Mouse (Mus musculus): ENCODE measurements around the gene Hist1h2ab. TPM values are rescaled to one million over a fixed set of nuclear protein-coding genes. Genes with fewer than 3 reads are reported as not detected.
"Not testable (repeated sequence)": the region's sequence is repeated elsewhere in the genome, so short reads cannot be mapped to it uniquely, and the experiment has no call there.

Hist1h2ab gene
- 17.0 and 20.0 TPM in 2 replicates for polyA plus RNA-seq (2015; fragmentation: Nextera tagmentation; extraction: Ambion mirVana)

- 0 out of 2 replicates have a peak, but pooled peaks have one; percentile 21 for ATAC-seq (replicated peaks; ENCODE audit: extremely low read depth, insufficient read depth, low FRiP score)
- Histone ChIP-seq H3K4me1 (ENCODE audit: control insufficient read depth, insufficient read depth, low read length) (peaks cover 14% of the 10 kb centered on the region), H3K4me2 (ENCODE audit: low read depth, low read length) (peak within 1 kb of the TSS; percentile 76), H3K9ac (ENCODE audit: low read length) (peak within 1 kb of the TSS; percentile 75), H3K27ac (ENCODE audit: low read length) (peak within 1 kb of the TSS; percentile 94), H3K4me3 (ENCODE audit: low read length) (peak within 1 kb of the TSS; percentile 53)
- not testable (repeated sequence) for H3K9me3 ChIP-seq (replicated peaks; ENCODE audit: control insufficient read depth, low read length); H3K36me3 ChIP-seq (ENCODE audit: control insufficient read depth, insufficient read depth); H3K27me3 ChIP-seq (ENCODE audit: control insufficient read depth, insufficient read depth, low read length)
- 2% methylated on average over 29 of the region's 47 CpGs for WGBS
These were observed at the start of gene Hist1h2ab for GRCm38 (mm10) chr13:23750839-23751477. Gene Hist1h2ab (plus strand): TSS chr13:23751126.

DNA sequence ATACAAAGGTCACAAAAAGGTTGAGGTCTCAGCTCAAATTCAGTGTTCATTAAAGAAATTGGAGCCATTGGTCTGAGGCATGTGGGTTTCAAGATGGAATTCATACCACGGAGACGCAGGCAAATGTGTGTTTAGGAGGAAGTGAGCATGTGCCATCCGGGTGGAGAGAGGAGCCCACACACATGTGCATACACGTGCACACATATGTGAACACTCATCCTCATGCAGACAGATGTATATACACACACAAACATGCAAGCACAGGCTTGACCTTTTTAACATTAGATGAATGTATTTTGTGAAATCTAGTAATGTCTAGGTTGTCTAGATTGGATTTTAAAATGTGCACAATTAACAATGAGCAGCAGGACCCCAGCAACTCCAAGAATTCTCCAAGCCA, 48.7 kb upstream of the Hist1h2ab start:
- no peak overlapping the region for H3K4me3 ChIP-seq (ENCODE audit: low read length)
- no peak for ATAC-seq (replicated peaks; ENCODE audit: extremely low read depth, insufficient read depth, low FRiP score)
- no peak overlapping the region for H3K4me2 ChIP-seq (ENCODE audit: low read depth, low read length)
- H3K9ac ChIP-seq (ENCODE audit: low read length) = no peak overlapping the region
- WGBS = 66% methylated on average over 4 of the region's 4 CpGs
- H3K27ac ChIP-seq (ENCODE audit: low read length) = no peak overlapping the region
- peaks cover 6% of the 10 kb centered on the region; the same call in 1 of the 2 replicates for H3K4me1 ChIP-seq (ENCODE audit: control insufficient read depth, insufficient read depth, low read length)
- H3K27me3 ChIP-seq (ENCODE audit: control insufficient read depth, insufficient read depth, low read length) = no peaks in the 10 kb centered on the region
- no peaks in the 10 kb centered on the region for H3K36me3 ChIP-seq (ENCODE audit: control insufficient read depth, insufficient read depth)
- H3K9me3 ChIP-seq (replicated peaks; ENCODE audit: control insufficient read depth, low read length) = no peaks in the 10 kb centered on the region

DNA sequence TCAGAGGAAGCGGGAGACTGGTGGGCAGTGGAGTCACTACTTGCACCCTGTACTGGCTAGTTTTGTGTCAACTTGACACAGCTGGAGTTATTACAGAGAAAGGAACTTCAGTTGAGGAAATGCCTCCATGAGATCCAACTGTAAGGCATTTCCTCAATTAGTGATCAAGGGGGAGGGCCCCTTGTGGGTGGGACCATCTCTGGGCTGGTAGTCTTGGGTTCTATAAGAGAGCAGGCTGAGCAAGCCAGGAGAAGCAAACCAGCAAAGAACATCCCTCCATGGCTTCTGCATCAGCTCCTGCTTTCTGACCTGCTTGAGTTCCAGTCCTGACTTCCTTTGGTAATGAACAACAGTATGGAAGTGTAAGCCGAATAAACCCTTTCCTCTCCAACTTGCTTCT, 48.1 kb upstream of the Hist1h2ab start:
- not testable (repeated sequence) for H3K4me1 ChIP-seq (ENCODE audit: control insufficient read depth, insufficient read depth, low read length); H3K9ac ChIP-seq (ENCODE audit: low read length); H3K4me3 ChIP-seq (ENCODE audit: low read length); H3K27me3 ChIP-seq (ENCODE audit: control insufficient read depth, insufficient read depth, low read length); H3K9me3 ChIP-seq (replicated peaks; ENCODE audit: control insufficient read depth, low read length); ATAC-seq (replicated peaks; ENCODE audit: extremely low read depth, insufficient read depth, low FRiP score); H3K27ac ChIP-seq (ENCODE audit: low read length); H3K36me3 ChIP-seq (ENCODE audit: control insufficient read depth, insufficient read depth); H3K4me2 ChIP-seq (ENCODE audit: low read depth, low read length)
- WGBS = 82% methylated on average over 2 of the region's 2 CpGs

DNA sequence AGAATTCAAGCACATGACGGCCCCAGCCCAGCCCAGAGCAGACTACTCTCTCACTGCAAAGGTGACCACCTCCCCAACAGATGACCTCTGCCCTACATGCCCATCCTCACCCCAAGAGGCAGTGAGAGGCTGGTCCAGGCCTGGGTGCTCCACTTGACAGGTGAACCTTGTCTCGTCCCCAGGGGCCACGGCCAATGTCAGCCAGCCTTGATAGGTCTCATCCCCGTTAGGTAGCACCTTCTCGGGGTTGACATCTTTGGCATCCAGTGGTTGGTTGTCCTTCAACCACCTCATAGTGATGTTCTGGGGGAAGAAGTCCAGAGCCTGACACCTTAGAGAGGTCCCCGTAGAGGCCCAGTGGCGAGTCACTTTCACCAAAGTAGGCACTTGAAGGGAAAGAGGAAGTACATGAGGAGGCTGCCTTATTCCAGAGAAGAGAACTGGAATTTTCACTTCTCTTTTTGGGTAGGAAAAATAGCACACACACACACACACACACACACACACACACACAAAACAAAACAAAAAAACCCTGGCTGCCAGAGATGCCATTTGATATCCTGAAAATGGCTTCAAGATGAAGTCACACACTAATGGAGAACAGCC, 45.1 kb upstream of the Hist1h2ab start:
- Histone ChIP-seq H3K27ac (ENCODE audit: low read length) (no peak overlapping the region), H3K27me3 (ENCODE audit: control insufficient read depth, insufficient read depth, low read length) (no peaks in the 10 kb centered on the region), H3K36me3 (ENCODE audit: control insufficient read depth, insufficient read depth) (no peaks in the 10 kb centered on the region), H3K9me3 (replicated peaks; ENCODE audit: control insufficient read depth, low read length) (no peaks in the 10 kb centered on the region), H3K4me3 (ENCODE audit: low read length) (no peak overlapping the region), H3K9ac (ENCODE audit: low read length) (no peak overlapping the region), H3K4me1 (ENCODE audit: control insufficient read depth, insufficient read depth, low read length) (peaks cover 12% of the 10 kb centered on the region), H3K4me2 (ENCODE audit: low read depth, low read length) (no peak overlapping the region)
- no peak for ATAC-seq (replicated peaks; ENCODE audit: extremely low read depth, insufficient read depth, low FRiP score)
- 89% methylated on average over 7 of the region's 7 CpGs for WGBS

DNA sequence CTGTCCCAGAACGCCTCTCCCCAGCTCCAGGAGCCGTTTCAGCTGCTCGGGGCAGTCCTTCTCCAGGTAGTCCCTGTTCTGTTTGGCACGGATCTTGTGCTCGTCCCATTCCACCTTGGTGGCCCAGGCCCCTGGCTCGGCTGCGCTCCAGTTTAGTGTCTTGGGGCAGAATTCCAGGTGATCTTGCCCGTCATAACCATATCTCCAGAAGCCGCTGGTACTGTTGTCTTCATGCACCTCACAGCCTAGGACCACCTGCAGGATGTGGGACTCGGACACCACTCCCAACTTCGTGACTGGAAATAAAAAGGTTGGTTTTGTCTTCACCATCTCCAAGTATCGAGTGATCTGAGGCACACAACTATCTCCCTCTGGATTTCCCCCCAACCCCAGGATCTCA, 44.2 kb upstream of the Hist1h2ab start:
- H3K4me3 ChIP-seq (ENCODE audit: low read length) = no peak overlapping the region
- no peak overlapping the region for H3K4me2 ChIP-seq (ENCODE audit: low read depth, low read length)
- no peak overlapping the region for H3K27ac ChIP-seq (ENCODE audit: low read length)
- H3K27me3 ChIP-seq (ENCODE audit: control insufficient read depth, insufficient read depth, low read length) = no peaks in the 10 kb centered on the region
- no peak overlapping the region for H3K9ac ChIP-seq (ENCODE audit: low read length)
- H3K36me3 ChIP-seq (ENCODE audit: control insufficient read depth, insufficient read depth) = no peaks in the 10 kb centered on the region
- peaks cover 12% of the 10 kb centered on the region for H3K4me1 ChIP-seq (ENCODE audit: control insufficient read depth, insufficient read depth, low read length)
- no peaks in the 10 kb centered on the region for H3K9me3 ChIP-seq (replicated peaks; ENCODE audit: control insufficient read depth, low read length)
- WGBS = 93% methylated on average over 12 of the region's 12 CpGs
- ATAC-seq (replicated peaks; ENCODE audit: extremely low read depth, insufficient read depth, low FRiP score) = no peak

- H3K4me3 ChIP-seq (ENCODE audit: low read length) = no peak overlapping the region
- peaks cover 12% of the 10 kb centered on the region for H3K4me1 ChIP-seq (ENCODE audit: control insufficient read depth, insufficient read depth, low read length)
- H3K27ac ChIP-seq (ENCODE audit: low read length) = no peak overlapping the region; the same call in 1 of the 2 replicates
- no peaks in the 10 kb centered on the region for H3K9me3 ChIP-seq (replicated peaks; ENCODE audit: control insufficient read depth, low read length)
- H3K27me3 ChIP-seq (ENCODE audit: control insufficient read depth, insufficient read depth, low read length) = no peaks in the 10 kb centered on the region
- H3K4me2 ChIP-seq (ENCODE audit: low read depth, low read length) = no peak overlapping the region
- ATAC-seq (replicated peaks; ENCODE audit: extremely low read depth, insufficient read depth, low FRiP score) = no peak
- no peaks in the 10 kb centered on the region for H3K36me3 ChIP-seq (ENCODE audit: control insufficient read depth, insufficient read depth)
- H3K9ac ChIP-seq (ENCODE audit: low read length) = no peak overlapping the region
- WGBS = 75% methylated on average over 4 of the region's 4 CpGs
These were observed 42.9 kb upstream of the Hist1h2ab start for GRCm38 (mm10) chr13:23708041-23708440.

- WGBS = 50% methylated on average over 4 of the region's 4 CpGs
- H3K4me2 ChIP-seq (ENCODE audit: low read depth, low read length) = no peak overlapping the region
- no peaks in the 10 kb centered on the region for H3K9me3 ChIP-seq (replicated peaks; ENCODE audit: control insufficient read depth, low read length)
- H3K9ac ChIP-seq (ENCODE audit: low read length) = no peak overlapping the region
- peaks cover 12% of the 10 kb centered on the region for H3K4me1 ChIP-seq (ENCODE audit: control insufficient read depth, insufficient read depth, low read length)
- H3K36me3 ChIP-seq (ENCODE audit: control insufficient read depth, insufficient read depth) = no peaks in the 10 kb centered on the region
- H3K27me3 ChIP-seq (ENCODE audit: control insufficient read depth, insufficient read depth, low read length) = no peaks in the 10 kb centered on the region
- no peak for ATAC-seq (replicated peaks; ENCODE audit: extremely low read depth, insufficient read depth, low FRiP score)
- H3K4me3 ChIP-seq (ENCODE audit: low read length) = no peak overlapping the region
- no peak overlapping the region; the same call in 1 of the 2 replicates for H3K27ac ChIP-seq (ENCODE audit: low read length)
These were observed 42.3 kb upstream of the Hist1h2ab start for GRCm38 (mm10) chr13:23708654-23709053.

DNA sequence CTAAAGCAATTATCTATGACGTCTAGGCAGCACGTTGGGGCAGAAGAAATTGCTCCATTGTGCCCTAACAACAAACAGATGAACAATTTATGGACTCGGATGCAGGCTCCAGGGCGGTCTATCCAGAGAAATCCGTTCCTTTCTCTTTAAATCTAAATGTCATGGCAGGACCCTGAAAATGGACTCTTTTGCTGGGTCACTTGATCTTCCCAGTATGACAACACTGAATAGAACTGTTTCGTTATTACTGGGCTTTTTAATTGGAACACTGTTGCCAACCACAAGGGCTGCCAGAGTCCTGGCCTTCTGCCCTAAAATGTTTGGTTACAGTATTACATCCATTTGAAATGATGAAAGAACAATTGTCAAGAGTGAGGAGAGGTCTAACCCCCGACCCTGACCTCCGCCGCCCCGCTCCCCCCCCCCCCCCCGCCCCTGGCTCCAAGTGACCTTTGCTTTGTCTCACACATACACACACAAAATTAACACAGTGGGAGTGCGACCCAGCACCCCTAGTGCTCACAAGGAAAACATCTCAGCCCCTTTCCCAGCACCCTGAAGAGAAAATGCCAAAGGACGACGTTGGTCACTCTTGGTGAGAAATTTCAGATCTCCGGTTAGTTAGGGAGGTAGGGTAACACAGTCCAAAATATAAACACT, 41.1 kb upstream of the Hist1h2ab start:
- Histone ChIP-seq H3K9ac (ENCODE audit: low read length) (peak overlapping the region; percentile 79), H3K9me3 (replicated peaks; ENCODE audit: control insufficient read depth, low read length) (no peaks in the 10 kb centered on the region), H3K27me3 (ENCODE audit: control insufficient read depth, insufficient read depth, low read length) (no peaks in the 10 kb centered on the region), H3K36me3 (ENCODE audit: control insufficient read depth, insufficient read depth) (no peaks in the 10 kb centered on the region), H3K4me2 (ENCODE audit: low read depth, low read length) (peak overlapping the region; percentile 91), H3K27ac (ENCODE audit: low read length) (peak overlapping the region; percentile 61), H3K4me3 (ENCODE audit: low read length) (peak overlapping the region; percentile 65), H3K4me1 (ENCODE audit: control insufficient read depth, insufficient read depth, low read length) (peaks cover 12% of the 10 kb centered on the region)
- ATAC-seq (replicated peaks; ENCODE audit: extremely low read depth, insufficient read depth, low FRiP score) = no peak
- 32% methylated on average over 15 of the region's 15 CpGs for WGBS

Data from heart, embryonic 16.5 days (tissue).